Mouse (Mus musculus) frontal cortex, postnatal 25 days (tissue): ENCODE data around the gene Spata17.

ENCODE experiments used
- DNase-seq, 2 experiments: peaks; one replicate each; pipeline ENCODE4 v3.0.0; 2022; ENCODE audit warnings: low spot score in 2 of 2

The Spata17 gene

GRCm38 (mm10) chr1:187004306-187004705 is 211.0 kb downstream of the Spata17 start:
- DNase-seq: no peak

GRCm38 (mm10) chr1:187003441-187003861 is 211.8 kb downstream of the Spata17 start:
- DNase-seq: no peak

GRCm38 (mm10) chr1:186997596-186998304 is 217.5 kb downstream of the Spata17 start:
- no peak for DNase-seq
